Mouse (Mus musculus) adrenal gland, postnatal 25 days (tissue): ENCODE results near the gene Shisa5. TPM values are rescaled to one million over a fixed set of nuclear protein-coding genes. Genes with fewer than 3 reads are reported as not detected.
A peak's percentile ranks its signal among the peaks of the same experiment; 100 is the strongest.

Experiments
- DNase-seq: peaks from one replicate; pipeline ENCODE4 v3.0.0; 2021; ENCODE audit warnings: mixed read lengths
- long read RNA-seq: library from polyadenylated mRNA; stranded (forward); transcript quantifications from one replicate; pipeline ENCODE4 v2.0.0, GENCODE M21; 2021
- total RNA-seq: library from RNA; stranded (reverse); gene quantifications from 2 replicates; pipeline ENCODE4 v1.2.3, GENCODE M21; 2021

Shisa5 gene
- 119 TPM in 2 replicates for total RNA-seq
- long read RNA-seq, transcript Shisa5-201 (6 exons, 1,834 nt): major isoform, 34 of 74 reads
- long read RNA-seq, transcript Shisa5-203 (4 exons, 1,038 nt): minor isoform, 17 of 74 reads
- long read RNA-seq, transcript Shisa5-202 (6 exons, 1,910 nt): minor isoform, 9 of 74 reads
- long read RNA-seq, partial matches to known transcripts: 13 of 74 reads
- long read RNA-seq, other reads (novel, unspliced or antisense): 1 of 74 reads

DNA sequence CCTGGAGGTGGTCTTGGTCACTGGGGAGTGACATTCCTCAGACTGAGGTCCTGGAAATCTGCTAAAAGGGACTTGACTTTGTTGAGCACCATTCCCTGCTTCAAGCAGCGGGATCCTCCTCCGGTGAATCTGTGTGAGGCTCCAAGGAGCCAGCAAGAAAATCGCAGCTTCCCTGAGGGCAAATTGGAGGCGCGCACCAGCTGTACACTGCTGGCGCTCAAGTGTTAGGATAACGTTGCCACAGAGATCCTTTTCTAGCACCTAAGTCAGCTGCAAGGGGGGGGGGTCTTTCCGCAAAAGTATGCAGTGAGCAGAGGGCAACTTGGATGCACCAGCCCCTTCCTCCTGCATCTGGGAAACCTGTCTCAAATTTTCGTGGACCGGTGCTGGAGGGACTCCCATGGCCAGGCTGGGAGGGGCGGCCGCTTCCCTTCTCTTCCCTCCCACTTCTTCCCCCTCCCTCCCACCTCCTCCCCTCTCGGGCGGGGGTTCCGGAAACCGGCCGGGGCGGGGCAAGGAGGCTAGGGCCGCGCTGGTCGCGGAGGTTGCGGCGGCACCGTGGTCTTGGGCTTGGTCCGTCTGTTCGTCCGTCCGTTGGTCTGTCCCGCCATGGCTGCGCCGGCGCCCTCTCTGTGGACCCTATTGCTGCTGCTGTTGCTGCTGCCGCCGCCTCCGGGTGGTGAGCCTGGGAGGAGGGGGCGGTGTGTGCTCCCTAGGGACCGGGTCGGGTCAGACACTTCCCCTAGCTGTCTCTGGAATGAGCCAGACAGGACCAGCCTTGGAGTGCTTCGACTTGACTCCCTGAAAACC is at the start of gene Shisa5:
Gene Shisa5 (plus strand): TSS at position 480 of the 810 bp plus-strand sequence.
- peak; percentile 88 for DNase-seq

DNA sequence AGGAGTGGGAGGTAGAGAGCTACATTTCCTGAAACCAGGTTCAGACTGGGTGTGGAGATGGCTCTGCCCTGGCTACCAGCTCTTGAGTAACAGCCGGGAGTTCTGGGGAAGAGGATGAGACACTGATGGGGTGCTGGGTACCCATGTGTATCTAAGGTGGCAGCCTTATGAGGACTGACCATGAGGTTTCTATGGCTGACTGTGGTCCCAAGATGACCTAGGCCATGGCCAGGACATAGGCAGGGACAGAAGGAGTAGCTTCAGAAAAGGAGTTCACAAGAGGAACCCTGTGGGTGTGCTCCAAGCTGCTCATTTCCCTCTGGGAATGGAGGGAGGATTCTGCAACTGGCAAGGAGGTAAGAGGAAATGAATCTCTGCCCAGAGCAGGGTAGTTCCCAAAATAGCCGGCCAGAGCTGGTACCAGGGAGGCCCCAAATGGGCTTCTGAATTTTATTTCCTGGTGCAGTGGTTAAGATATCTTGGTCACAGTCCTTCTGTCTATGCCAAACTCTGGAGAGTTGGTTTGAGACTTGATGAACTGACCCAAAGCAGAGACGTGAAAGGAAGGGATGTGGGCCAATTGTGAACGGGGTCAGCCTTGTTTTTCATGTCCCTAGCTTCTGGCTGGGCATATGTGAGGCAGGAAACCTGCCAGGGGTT is 48.4 kb upstream of the Shisa5 start:
- DNase-seq: no peak

DNA sequence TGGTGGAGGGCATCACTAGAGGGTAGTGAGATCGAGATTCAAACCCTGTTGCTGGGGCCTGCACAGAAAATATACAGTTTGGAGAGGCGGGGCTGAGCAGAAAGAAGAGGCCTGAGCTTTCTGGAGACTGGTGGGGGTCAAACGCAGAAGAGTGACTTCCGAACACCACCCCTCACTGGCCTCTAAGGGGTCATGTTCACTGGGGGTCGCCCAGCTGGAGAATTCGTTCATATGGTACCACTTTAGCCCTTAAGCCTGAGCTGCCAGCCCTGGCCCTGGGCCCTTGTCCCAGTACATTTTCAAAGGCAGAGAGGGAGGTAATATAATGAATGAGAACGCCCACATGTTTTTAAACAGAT is 47.9 kb upstream of the Shisa5 start:
- DNase-seq: no peak

DNA sequence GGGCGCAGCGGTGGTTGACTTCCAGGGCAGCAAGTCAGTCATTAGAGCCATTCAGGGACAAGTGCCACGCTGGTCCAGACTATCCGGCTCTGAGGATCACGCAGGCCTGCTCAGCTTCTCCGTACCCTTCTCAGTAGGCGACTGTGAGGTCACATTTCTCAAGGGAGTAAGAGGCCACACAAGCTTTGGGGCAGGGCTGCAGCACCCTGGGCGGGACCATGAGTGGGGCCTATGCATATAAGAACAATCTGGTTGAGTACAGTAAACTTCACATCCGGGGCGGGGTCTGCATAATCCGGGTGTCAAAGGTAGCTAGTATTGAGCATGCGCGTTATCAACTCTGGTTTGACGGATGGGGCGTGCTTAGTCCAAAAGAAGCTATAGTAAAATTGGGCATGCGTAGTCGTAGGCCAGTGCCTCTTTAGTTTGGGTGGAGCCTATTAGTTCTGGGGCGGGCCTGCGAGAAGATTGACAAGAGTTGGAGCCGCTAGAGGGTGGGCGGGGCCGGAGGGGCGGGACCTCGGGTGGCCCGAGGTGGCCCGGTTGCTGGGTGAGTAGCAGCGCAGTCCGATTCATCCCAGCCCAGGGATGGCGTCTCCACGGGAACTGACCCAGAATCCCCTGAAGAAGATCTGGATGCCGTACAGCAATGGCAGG is 46.8 kb upstream of the Shisa5 start, which contains the start of gene Pfkfb4:
Gene Pfkfb4 (plus strand): TSS at position 351 of the 657 bp plus-strand sequence.
- peak; percentile 88 for DNase-seq

DNA sequence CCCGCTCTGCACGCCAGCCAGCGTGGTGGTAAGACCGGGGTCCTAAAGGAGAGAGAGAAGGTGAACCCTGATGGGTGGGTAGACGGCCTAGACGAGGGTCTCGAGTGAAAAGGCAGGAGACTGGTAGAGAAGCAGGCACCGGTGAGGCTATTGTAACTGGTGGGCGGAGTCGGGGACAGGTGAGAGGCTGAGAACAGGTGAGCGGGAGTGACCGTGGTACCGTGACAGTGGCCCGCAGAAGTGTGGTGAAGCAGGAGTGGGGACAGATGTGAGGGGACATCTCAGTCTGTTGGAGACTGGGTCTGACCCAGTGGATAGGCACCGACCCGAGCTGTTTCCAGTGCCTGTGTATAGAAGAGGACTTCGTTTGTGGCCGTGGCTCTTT is 46.3 kb upstream of the Shisa5 start:
- peak; percentile 22 for DNase-seq

DNA sequence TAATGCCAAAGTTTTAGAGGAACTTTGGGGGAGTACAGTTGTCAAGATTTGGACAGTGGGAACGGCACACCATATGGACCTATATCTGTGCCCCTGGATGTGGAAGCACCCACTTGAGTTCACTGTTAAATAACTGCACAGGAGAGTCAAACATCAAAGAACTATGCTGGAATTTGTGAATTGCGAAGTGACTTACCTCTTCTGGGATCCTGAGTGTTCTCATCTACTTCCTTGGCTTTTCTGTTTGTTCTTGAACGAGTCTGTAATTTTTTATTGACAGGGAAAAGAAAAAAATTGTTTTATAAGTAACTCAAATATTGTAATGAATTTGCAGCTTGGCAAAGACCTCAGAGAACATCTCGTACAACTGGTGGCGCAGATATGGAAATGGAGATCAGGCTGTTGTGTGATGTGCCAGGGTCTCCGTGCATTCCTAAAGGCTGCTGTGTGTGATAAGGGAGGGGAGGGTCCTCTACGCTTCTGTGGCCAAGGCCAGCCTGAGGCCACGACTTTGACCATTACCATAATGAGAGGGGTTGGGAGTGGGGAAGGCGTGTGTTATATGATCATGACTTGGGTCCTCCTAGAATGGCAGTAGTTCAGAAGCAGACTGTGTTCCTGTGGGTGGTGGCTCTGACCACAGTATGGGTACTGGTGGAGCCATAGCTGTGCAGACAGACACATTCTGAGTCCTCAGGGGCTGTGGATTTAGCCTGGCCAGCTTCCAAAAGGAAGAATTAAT is 45.6 kb upstream of the Shisa5 start:
- DNase-seq: no peak

DNA sequence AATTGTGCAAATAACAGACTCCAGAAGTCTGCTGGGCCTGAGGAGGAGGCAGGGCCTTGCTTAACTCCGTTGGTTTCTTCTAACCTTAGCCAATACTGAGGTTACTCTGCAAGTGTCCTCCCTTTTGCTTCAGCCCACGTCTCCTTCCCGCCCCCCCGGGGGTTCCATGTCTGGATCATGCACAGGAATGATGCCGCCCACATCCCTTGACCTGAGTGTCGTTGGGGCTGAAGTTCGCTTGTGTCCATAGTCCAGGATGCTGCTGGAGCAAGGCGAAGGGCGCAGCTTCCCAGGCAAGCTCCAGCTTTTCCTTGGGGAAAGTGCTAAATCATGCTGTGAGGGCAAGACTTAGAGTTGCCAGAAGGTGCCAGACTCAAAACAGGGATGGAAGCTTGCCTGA is 42.0 kb upstream of the Shisa5 start:
- no peak for DNase-seq

DNA sequence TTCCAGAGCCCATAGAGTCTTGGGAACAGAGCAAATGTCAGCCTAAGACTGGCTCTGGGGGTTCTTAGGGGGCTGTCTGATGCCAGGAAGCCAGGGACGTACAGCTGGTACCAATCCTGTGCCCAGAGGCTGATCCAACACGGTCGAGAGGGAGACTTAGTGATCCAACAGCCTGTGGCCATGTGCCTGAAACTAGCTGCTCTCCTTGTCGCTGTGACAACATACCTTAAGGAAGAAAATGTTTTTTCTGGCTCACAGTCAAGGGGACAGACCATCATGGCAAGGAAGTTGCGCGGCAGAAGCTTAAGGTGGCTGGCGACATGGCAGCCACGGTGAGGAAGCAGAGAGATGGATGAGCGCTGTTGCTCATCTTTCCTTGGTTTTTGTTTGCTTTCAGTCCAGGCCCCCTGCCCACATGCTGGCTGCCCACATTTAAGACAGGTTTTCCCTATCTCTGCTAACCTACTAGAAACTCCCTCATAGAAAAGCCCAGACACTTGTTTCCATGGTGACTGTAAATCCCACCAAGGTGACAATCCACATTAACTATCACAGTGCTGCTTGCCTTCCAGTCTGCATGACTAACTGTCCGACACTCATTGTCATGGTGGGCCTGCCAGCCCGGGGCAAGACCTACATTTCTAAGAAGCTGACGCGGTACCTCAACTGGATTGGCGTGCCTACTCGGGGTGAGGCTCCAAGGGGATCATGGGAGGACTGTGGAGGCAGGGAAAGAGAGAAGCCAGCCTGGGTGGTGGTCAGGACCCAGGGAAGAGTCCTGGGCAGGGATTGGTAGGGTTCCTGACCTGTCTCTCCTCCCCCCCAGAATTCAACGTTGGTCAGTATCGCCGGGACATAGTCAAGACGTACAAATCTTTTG is 39.8 kb upstream of the Shisa5 start:
- DNase-seq: no peak

DNA sequence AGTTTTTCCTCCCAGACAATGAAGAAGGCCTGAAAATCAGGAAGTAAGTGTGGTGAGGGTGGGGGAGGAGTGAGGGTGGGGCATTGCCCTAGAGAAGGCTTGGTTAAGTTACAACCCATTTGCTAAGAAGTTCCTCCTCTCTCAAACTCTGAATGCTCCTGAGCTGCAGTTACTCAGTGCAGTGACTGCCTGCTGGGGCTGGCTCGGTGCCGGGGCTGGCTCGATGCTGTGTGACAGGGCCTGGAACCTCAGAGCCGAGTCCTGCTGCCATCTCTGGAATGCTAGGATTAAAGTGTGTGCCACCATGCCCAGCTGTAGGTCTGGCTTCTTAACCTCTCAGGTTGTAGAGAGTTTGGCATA is 39.2 kb upstream of the Shisa5 start:
- DNase-seq: no peak

DNA sequence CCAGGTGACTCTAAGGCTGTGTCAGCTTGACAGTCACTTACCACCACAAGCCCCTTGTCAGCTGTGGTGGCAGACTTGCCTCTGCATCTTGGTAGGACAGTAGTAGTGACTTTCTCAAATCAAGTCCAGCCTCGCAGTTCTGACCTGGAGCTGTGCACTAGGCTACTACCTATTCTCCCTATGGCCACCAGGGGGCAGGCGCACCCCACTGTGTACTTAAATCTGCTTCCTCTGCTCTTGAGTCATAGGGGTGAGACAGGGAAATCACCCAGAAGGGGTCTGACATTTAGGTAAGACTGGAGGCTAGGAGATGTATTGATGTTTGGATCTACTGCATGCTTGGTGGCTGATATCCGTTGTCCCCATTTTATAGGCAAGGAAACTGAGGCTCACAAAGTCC is 37.6 kb upstream of the Shisa5 start:
- peak; percentile 65 for DNase-seq

DNA sequence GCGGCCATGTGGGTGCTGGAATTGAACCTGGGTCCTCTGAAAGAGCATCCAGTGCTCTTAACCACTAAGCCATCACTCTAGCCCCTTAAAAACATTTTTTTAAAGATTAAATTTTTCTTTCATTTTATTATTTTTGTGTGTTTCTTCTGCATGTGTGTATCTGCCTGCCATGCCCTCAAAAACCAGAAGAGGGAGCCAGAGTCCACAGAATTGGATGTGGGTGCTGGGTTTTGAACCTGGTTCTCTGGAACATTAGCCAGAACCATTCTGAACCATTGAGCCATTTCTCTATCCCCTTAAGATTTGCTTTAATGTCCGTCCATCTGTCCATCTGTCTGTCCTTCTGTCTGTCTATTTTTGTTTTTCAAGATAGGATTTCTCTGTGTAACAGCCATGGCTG is 35.2 kb upstream of the Shisa5 start:
- peak; percentile 46 for DNase-seq

DNA sequence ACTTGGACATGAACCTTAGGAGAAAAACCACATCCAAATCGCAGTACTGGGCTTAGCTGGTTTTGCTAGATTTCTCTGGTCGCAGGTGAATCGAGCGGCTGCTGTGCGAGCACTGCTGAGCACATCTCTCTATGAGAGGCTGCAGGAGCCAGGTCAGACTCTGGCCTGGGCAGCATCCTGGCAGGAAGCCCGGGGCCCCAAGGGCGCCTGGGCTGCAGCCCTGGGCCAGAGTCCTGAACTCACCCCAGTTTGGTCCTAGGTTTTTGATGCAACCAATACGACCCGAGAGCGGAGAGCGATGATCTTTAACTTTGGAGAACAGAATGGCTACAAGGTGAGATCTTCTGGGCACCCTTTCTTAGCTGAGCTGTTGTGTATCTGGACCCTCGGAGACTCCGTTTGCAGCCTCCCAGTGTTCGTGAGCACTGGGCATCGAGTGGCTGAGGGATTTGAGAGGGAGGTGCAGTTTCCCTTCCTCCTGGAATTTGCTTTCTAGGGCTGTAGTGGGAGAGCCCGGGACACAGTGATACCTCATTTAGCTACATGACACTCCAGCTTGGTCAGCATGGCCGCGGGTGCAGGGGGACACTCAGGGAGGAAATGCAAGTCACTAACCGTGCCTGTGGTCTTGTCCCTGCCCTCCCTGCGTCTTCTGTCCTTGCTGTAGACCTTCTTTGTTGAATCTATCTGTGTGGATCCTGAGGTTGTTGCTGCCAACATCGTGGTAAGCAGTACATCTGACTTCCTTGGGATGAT is 31.2 kb upstream of the Shisa5 start:
- no peak for DNase-seq

DNA sequence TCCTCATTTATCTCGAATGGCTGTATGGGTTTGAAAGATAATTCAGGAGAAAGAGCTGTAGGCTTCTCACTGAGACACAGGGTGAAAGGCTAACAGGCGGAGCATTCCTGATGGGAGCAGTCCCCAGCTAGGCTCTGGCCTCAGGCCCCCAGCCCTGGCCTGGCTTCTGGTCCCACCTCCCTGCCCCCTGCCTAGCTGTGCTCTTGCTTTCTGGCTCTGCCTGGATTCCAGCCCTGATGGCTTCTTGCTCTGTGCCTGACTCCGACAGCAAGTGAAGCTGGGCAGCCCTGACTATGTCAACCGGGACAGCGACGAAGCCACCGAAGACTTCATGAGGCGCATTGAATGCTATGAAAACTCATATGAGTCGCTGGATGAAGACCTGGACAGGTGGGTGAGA is 30.3 kb upstream of the Shisa5 start:
- DNase-seq: no peak

DNA sequence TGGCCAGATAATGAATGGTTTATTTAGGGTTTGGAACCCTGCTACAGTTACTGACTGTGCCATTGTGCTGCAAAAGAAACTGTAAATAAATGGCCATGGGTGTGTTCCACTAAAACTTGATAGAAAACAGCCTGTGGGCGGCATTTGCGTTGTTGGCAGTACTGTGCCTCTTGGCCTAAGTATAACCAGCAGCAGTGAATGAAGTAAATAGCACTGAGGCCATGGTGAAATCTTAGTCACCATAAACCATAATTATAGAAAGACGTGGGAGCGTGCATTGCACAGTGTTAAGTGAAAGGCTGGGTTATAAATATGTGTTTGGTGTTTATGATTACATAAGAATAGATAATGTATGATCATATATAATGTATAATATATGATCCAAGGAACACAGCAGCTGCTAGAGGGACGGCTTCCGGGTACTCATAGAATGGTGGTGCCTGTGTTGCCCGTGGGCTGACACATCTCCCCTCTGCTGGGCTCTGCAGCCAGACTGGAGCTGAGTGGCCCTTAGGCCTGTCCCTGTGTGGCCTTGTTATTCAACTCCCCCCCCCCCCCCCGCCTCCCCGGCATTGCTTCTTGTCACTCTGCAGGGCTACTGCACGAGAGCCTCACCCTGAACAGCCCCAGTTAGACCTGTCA is 29.2 kb upstream of the Shisa5 start:
- no peak for DNase-seq

DNA sequence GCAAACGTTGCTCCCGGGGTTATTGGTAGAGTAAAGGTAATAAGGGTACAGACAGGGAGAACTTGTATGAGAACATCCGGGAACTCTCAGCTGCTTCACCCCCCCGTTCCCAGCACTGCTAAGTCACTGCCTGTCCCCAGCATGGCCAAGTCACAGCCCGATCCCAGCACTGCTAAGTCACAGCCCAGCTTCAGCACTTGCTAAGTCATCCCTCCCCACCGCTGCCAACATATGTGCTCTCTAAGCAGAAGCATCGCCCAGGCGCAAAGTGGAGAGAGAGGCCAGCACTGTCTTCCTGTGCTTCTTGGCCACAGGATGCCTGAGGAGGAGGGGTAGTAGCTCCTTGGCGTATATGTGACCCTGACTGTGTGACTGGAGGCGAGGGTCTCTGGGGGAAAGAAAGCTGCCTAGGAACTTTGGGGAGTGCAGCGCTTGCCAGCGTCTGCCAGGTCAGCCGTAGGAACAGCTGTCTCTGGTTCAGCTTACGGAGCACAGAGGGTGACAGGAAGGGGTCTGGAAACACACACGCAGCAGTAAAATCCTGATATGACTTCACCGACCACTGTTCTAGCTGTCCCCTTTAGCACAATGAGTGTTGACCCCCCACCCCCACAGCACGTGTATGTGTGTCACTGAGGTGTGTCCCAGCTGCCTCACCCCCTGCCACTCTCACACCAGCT is 28.6 kb upstream of the Shisa5 start:
- peak; percentile 23 for DNase-seq

DNA sequence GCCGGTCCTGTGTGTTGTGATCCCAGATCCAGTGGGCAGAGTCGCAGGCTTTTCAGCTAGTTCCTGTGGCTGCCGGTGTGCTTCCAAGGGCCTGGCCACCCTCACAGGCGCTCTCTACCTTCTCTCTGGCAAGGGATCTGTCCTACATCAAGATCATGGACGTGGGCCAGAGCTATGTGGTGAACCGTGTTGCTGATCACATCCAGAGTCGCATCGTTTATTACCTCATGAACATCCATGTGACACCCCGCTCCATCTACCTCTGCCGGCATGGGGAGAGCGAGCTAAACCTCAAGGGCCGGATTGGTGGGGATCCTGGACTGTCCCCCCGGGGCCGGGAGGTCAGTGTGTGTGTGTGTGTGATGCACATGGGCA is 28.1 kb upstream of the Shisa5 start:
- no peak for DNase-seq

DNA sequence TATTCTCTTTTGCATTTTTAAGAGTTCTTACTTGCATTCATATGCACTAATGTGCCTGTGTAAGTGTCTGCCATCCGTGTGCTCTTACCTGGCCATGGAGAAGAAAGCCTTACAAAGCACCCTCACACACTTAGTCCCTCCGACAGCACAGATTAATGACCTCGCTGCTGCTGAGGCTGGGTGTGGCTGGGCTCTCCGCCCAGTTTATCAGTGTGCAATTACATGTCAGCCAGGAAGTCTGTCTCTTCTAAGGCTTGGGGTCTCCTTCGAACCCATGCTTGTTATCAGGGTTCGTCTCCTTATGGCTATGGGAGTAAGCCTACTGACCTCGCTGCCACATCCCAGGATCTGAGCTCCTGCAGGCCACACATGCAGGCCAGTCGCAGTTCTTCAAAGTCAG is 23.0 kb upstream of the Shisa5 start:
- no peak for DNase-seq

DNA sequence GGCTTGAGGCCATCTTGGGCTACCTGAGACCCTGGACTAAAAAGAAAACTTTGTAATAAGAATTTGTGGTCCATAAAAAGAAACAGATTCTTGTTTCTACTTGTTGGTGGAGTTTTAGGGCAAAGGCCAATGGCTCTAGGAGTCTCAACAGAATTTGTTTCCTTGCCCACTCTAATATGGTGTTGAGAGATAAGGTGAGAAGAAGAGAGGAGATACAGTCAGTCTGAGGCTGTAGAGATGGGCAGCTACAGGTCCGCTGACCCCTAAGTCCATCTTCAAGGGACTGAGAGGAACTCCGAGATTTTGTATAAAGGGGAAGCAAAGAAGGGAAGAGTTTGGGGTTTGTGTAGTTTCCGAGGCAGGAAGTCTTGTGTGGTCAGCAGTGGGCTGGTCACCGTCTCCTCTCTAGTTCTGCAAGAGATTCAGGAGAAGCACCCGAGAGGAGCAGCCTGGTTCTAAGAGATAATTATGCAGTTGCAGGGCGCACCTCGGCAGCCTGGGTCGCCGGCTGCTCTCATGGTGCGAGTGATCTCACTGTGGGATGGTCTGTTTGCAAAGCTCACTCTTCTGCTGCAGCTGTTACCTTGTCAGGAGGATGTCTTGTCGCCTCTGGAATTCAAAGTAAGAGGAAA is 21.3 kb upstream of the Shisa5 start:
- no peak for DNase-seq

DNA sequence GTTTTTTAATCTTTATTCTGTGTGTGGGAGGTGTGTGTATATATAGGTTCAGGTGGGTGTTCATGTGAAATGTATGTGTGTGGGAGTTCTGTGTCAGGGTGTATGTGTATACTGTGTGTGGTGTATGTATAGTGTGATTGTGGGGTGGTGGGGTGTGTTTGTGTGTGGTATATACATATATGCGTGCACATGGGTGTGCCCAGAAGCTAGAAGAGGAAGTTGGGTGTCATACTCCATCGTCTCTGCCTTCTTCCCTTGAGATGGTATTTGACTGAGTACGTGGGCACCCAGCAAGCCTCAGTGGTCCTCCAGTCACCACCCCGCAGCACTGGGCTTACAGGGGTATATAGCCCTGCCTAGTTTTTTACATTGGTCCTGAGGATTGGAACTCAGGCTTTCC is 16.9 kb upstream of the Shisa5 start:
- DNase-seq: no peak
